Mouse (Mus musculus) embryonic facial prominence, embryonic 10.5 days (tissue): ENCODE measurements around the gene Zfp90. TPM values are rescaled to one million over a fixed set of nuclear protein-coding genes. Genes with fewer than 3 reads are reported as not detected.

Experiments
- DNase-seq: peaks from one replicate; pipeline ENCODE4 v3.0.0-alpha.2; 2017; ENCODE audit warnings: low spot score
- H3K27ac ChIP-seq: fragments of 300-500 bp; sonication (generic); replicated peaks from 2 replicates; pipeline ENCODE4 v1.5.1; 2016; ENCODE audit warnings: mild to moderate bottlenecking
- H3K27me3 ChIP-seq: fragments of 300-500 bp; sonication (generic); replicated peaks from 2 replicates; pipeline ENCODE4 v1.6.1; 2016; ENCODE audit warnings: low read depth, mild to moderate bottlenecking; ENCODE audit not compliant: poor library complexity, severe bottlenecking
- H3K36me3 ChIP-seq: fragments of 300-500 bp; sonication (generic); replicated peaks from 2 replicates; pipeline ENCODE4 v1.6.1; 2016; ENCODE audit warnings: mild to moderate bottlenecking, moderate library complexity
- H3K4me1 ChIP-seq: fragments of 300-500 bp; sonication (generic); 2 replicates; pipeline ENCODE4 v1.6.1; 2016
- H3K4me3 ChIP-seq: fragments of 300-500 bp; sonication (generic); 2 replicates; pipeline ENCODE4 v1.5.1; 2016; ENCODE audit warnings: mild to moderate bottlenecking, moderate library complexity
- H3K9me3 ChIP-seq: fragments of 300-500 bp; sonication (generic); 2 replicates; pipeline ENCODE4 v1.6.1; 2016; ENCODE audit warnings: mild to moderate bottlenecking
- WGBS: fragments of 180-500 bp; shearing (Covaris S2); methylation state at CpG from one replicate; pipeline ENCODE4 v1.1.7; 2016; 5-methylcytosine and 5-hydroxymethylcytosine counted together
- polyA plus RNA-seq: library from polyadenylated mRNA; unstranded; fragments of >200 nt; fragmentation: Nextera tagmentation; extraction: Ambion mirVana; gene quantifications from 2 replicates; pipeline ENCODE4 v1.2.1, GENCODE M21; 2016

Gene Zfp90
- polyA plus RNA-seq: 24.5 and 26.4 TPM in 2 replicates

DNA sequence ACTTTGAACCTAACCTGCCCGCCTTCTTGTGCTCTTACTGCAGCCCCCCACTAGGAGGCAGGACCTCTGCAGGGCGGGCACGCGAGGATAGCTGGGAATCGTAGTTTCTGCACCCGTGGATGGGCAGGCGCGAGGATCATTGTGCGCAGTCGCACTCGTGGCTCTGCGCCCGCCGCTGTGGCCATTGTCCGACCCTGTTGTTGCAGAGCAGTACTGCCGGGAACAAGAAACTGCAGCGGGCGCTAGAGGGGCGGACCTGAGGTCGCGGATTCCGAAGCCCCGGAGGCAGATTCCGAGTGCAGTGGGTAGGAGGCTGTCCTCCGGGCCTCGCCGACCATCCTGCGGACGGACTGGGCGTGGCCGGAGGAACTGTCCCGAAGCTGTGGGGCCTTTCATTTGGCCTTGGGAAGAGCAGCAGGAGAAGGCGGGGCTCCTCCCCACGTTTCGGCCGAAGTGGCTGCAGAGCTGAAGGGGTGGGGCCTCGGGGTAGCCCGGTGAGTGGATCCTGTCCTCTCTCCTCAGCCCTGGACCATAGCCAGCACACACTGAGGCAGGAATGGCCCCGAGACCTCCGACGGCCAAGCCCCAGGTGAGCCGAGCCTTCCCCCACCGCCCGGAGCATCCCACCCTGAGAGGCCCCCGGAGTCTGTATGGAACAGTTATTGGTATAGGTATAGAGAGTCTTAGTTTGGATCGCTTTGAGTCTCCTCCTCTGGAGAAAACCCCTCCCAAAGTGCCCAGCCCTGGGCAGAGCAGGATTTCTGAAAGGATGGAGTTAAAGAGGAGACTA is at the start of gene Zfp90:
TSS of gene Zfp90 (plus strand) at position 146 of the 790 bp plus-strand sequence.
- under 1% methylated on average over 46 of the region's 46 CpGs for WGBS
- peak; percentile 96 for DNase-seq
- Histone ChIP-seq H3K9me3 (peaks cover 11% of the 10 kb centered on the region), H3K27me3 (0 out of 2 replicates have a peak, but pooled peaks cover 4% of the 10 kb centered on the region), H3K27ac (peak within 1 kb of the TSS; percentile 98), H3K4me3 (peak within 1 kb of the TSS; percentile 77), H3K4me1 (peaks cover 36% of the 10 kb centered on the region), H3K36me3 (peaks cover 41% of the 10 kb centered on the region)

- no peaks in the 10 kb centered on the region for H3K9me3 ChIP-seq
- H3K27ac ChIP-seq: no peak overlapping the region
- H3K27me3 ChIP-seq: no peaks in the 10 kb centered on the region
- H3K36me3 ChIP-seq: no peaks in the 10 kb centered on the region
- WGBS: 69% methylated on average over 3 of the region's 3 CpGs
- no peak overlapping the region for H3K4me3 ChIP-seq
- no peaks in the 10 kb centered on the region for H3K4me1 ChIP-seq
- no peak for DNase-seq
Observed at GRCm38 (mm10) chr8:106368501-106368900, 46.6 kb upstream of the Zfp90 start.

GRCm38 (mm10) chr8:106369069-106369468 is 46.1 kb upstream of the Zfp90 start:
- 88% methylated on average over 7 of the region's 7 CpGs for WGBS
- Histone ChIP-seq H3K9me3 (no peaks in the 10 kb centered on the region), H3K36me3 (no peaks in the 10 kb centered on the region), H3K27ac (no peak overlapping the region), H3K4me1 (0 out of 2 replicates have a peak, but pooled peaks cover 2% of the 10 kb centered on the region), H3K27me3 (no peaks in the 10 kb centered on the region), H3K4me3 (no peak overlapping the region)
- DNase-seq: no peak

DNA sequence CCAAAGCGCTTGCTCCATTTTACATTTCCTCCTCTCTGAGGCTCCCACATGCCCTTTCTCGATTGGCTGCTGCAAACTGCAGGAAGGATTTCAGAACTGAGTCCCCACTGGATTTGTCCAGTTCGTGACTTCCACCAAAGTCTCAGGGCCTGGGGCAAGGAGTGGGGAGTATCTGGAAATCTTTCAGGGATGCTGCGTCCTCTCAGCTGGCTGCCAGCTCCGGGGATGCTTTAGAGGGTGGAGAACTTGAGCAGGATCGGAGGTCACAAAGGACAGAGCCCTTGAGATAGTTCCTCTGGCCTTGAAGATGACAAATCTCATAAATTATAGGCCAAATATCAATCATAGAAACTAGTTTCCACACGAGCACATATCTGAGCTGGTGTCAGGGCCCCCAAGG is 39.2 kb upstream of the Zfp90 start:
- no peaks in the 10 kb centered on the region for H3K36me3 ChIP-seq
- H3K27ac ChIP-seq: no peak overlapping the region
- WGBS: 74% methylated on average over 7 of the region's 7 CpGs
- no peaks in the 10 kb centered on the region for H3K27me3 ChIP-seq
- H3K4me1 ChIP-seq: peaks cover 15% of the 10 kb centered on the region; the same call in 1 of the 2 replicates
- H3K4me3 ChIP-seq: no peak overlapping the region
- DNase-seq: no peak
- H3K9me3 ChIP-seq: no peaks in the 10 kb centered on the region

DNA sequence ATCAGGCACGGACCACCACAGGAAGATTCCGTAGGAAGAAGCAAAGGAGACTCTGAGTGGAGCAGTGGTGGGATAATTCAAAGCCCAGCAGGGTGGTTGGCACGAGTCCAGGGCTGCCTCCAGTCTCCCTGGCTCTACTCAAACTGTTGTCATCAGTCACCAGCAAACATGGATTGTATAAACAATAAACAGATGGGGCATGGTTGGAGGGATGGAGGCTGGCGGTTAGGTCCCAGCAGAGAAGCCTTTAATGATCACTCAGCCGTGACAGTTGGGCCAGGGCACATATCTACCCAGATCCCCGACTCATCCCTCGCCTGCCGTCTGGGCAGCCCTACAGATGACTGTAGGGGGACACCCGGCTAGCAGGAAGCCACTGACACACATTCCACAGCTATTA is 38.3 kb upstream of the Zfp90 start:
- WGBS: 34% methylated on average over 9 of the region's 9 CpGs
- no peak for DNase-seq
- no peaks in the 10 kb centered on the region for H3K9me3 ChIP-seq
- H3K27ac ChIP-seq: no peak overlapping the region
- peaks cover 15% of the 10 kb centered on the region; the same call in 1 of the 2 replicates for H3K4me1 ChIP-seq
- H3K4me3 ChIP-seq: no peak overlapping the region
- H3K27me3 ChIP-seq: no peaks in the 10 kb centered on the region
- no peaks in the 10 kb centered on the region for H3K36me3 ChIP-seq

GRCm38 (mm10) chr8:106378501-106379048 is 36.6 kb upstream of the Zfp90 start:
- Histone ChIP-seq H3K4me3 (no peak overlapping the region), H3K36me3 (no peaks in the 10 kb centered on the region), H3K9me3 (no peaks in the 10 kb centered on the region), H3K27ac (no peak overlapping the region), H3K27me3 (no peaks in the 10 kb centered on the region), H3K4me1 (peaks cover 18% of the 10 kb centered on the region; the same call in 1 of the 2 replicates)
- 64% methylated on average over 7 of the region's 7 CpGs for WGBS
- DNase-seq: no peak

DNA sequence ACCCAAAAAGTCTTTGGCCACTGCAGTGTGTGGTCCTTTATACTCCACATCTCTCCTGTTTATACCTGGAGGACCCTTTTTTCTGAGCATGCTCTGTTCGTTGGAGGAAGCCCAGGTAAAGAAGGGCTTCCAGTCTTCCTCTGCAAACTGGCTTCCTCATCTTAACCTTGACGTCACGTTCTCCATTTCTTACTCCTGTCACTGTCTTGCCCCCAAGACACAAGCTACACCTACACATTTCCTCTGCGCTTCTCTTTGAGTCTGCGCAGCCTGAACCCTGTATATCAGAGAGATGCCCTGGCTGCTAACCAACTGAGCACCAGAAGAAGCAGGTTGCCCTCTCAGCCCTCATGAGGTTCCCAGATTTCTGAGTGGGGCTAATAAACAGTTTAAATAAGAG is 35.8 kb upstream of the Zfp90 start:
- no peaks in the 10 kb centered on the region for H3K27me3 ChIP-seq
- H3K4me1 ChIP-seq: peaks cover 16% of the 10 kb centered on the region; the same call in 1 of the 2 replicates
- no peak overlapping the region for H3K4me3 ChIP-seq
- WGBS: 87% methylated on average over 5 of the region's 5 CpGs
- H3K36me3 ChIP-seq: no peaks in the 10 kb centered on the region
- DNase-seq: no peak
- H3K27ac ChIP-seq: no peak overlapping the region
- H3K9me3 ChIP-seq: no peaks in the 10 kb centered on the region

- H3K27me3 ChIP-seq: no peaks in the 10 kb centered on the region
- 85% methylated on average over 6 of the region's 6 CpGs for WGBS
- no peak overlapping the region for H3K4me3 ChIP-seq
- no peak for DNase-seq
- H3K4me1 ChIP-seq: peaks cover 16% of the 10 kb centered on the region; the same call in 1 of the 2 replicates
- no peaks in the 10 kb centered on the region for H3K9me3 ChIP-seq
- H3K27ac ChIP-seq: no peak overlapping the region
- H3K36me3 ChIP-seq: no peaks in the 10 kb centered on the region
Observed at GRCm38 (mm10) chr8:106381026-106381425, 34.1 kb upstream of the Zfp90 start.

DNA sequence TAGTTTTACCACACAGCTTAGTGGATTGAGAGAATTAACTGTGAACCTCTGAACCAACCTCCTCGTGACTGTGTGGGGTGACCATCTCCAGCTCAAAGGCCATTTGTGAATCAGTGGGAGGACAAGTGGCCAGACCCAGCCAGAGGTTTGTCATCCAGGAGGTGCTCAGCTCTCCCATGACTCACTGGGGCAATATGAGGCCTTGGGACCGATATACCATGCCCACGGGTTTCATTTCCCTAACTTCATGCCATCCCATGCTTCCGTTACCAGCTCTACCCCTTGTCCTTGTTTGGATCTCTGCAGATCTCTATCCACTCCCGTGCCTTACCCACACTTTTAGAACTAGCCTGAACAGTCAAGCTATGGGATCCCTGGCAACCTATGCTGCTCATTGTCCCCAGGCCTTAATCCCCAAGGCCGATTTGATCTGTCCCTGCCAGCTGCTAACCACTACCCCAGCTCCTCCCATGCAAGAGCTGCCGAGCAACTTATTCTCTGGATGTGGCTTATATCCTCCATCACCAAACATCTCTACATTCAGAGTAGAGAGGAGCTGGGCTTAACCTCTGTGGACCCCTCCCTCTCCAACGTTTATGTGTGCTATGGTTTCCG is 27.2 kb upstream of the Zfp90 start:
- H3K36me3 ChIP-seq: no peaks in the 10 kb centered on the region
- no peak overlapping the region for H3K27ac ChIP-seq
- no peaks in the 10 kb centered on the region for H3K9me3 ChIP-seq
- H3K4me3 ChIP-seq: no peak overlapping the region
- peaks cover 3% of the 10 kb centered on the region; the same call in 1 of the 2 replicates for H3K4me1 ChIP-seq
- 82% methylated on average over 9 of the region's 9 CpGs for WGBS
- H3K27me3 ChIP-seq: no peaks in the 10 kb centered on the region
- no peak for DNase-seq

DNA sequence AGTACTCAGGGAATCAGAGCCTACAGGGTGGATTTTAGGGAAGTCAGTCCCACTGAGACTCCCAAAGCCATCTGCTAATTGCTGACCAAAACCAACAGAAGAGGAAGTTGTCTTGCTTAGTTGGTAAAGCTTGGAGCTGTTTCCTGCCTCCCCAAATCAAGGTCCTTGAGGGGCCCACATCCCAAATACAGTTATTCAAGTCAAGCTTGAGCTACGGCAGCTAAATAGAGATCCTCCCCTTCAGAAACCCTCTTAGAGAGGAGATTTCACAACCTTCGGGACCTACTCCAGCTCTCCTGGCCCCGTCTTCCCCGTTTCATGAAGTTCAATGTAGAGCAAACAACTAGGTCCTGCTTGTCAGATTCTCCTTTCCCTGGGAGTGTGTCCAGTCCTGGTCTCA is 20.6 kb upstream of the Zfp90 start:
- 87% methylated on average over 4 of the region's 4 CpGs for WGBS
- Histone ChIP-seq H3K27ac (no peak overlapping the region), H3K4me1 (peaks cover 2% of the 10 kb centered on the region; the same call in 1 of the 2 replicates), H3K4me3 (no peak overlapping the region), H3K36me3 (no peaks in the 10 kb centered on the region), H3K27me3 (no peaks in the 10 kb centered on the region), H3K9me3 (no peaks in the 10 kb centered on the region)
- no peak for DNase-seq

GRCm38 (mm10) chr8:106399694-106400093 is 15.4 kb upstream of the Zfp90 start:
- H3K27ac ChIP-seq: no peak overlapping the region
- DNase-seq: no peak
- no peaks in the 10 kb centered on the region for H3K9me3 ChIP-seq
- peaks cover 18% of the 10 kb centered on the region for H3K4me1 ChIP-seq
- no peak overlapping the region for H3K4me3 ChIP-seq
- no peaks in the 10 kb centered on the region for H3K36me3 ChIP-seq
- 70% methylated on average over 8 of the region's 8 CpGs for WGBS
- no peaks in the 10 kb centered on the region for H3K27me3 ChIP-seq

GRCm38 (mm10) chr8:106400181-106400580 is 14.9 kb upstream of the Zfp90 start:
- DNase-seq: no peak
- 62% methylated on average over 5 of the region's 5 CpGs for WGBS
- Histone ChIP-seq H3K4me1 (peaks cover 23% of the 10 kb centered on the region), H3K27me3 (no peaks in the 10 kb centered on the region), H3K4me3 (no peak overlapping the region), H3K36me3 (no peaks in the 10 kb centered on the region), H3K27ac (0 out of 2 replicates have a peak overlapping the region, but pooled peaks have one; percentile 30), H3K9me3 (no peaks in the 10 kb centered on the region)
